Mouse (Mus musculus): ENCODE measurements around the gene Mpped1.

Gene Mpped1

DNA sequence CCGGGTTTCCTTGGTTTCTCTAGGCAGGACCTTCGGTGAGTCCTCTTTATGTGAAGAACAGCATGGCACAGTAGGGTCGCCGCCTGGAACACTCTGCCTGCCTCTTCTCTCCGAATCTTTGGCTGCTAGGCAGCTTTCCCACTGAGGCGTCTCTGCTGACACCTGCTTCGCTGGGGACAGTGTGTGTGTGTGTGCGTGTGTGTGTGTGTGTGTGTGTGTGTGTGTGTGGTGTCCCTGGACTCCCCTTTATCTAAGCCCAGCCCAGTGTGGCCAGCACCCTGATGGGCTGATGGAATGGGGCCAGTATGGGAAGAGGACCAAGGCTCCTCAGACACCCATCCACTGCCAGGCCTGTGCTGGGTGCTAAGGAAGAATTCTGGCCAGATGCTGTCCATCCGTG is 9.8 kb downstream of the Mpped1 start:
- DNase-seq (ENCODE audit: low spot score in 2 of 2): no peak

- no peak for DNase-seq (ENCODE audit: low spot score in 2 of 2)
These were observed 17.7 kb downstream of the Mpped1 start for GRCm38 (mm10) chr15:83796924-83797323.

DNA sequence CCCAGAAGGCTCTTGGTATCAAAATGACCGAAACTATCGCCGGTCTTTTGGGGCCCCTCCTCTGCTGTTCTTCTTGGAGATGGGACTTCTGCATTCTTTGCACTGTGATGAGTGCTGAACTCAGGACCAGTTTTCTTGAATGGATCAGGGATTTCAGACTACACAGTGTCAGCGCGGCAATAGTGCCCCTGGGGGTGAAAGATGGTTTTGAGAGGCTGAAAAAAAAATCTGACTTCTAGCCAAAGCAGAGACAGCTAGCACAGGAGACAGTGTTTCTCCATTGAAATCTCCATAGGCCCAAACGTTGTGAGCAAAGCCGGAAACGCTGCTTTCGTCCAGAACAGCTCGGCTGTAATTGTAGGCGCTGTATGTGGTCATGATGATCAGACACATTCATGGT is 19.7 kb downstream of the Mpped1 start:
- no peak for DNase-seq (ENCODE audit: low spot score in 2 of 2)

- DNase-seq (ENCODE audit: low spot score in 2 of 2): no peak
These were observed 21.7 kb downstream of the Mpped1 start for GRCm38 (mm10) chr15:83801011-83801410.

DNA sequence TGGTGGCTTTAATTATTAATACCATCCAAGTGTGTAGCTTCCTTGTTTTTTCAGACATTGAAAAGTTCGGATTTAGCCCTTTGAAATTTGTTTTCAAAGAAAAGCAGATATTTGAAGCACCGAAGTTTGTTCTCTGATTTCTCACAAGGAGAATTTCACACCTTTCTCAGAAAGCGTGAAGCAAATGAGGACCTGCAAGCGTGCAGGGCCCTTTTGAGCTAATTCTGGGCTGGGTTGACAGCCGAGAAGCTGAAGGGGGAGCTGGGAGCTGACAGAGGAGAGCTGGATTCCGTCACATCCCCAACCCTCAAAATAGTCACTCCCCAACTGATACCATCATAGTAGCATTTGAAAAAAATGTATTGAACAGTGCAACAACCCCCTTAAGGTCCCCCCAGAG is 34.8 kb downstream of the Mpped1 start:
- no peak for DNase-seq (ENCODE audit: low spot score in 2 of 2)

DNA sequence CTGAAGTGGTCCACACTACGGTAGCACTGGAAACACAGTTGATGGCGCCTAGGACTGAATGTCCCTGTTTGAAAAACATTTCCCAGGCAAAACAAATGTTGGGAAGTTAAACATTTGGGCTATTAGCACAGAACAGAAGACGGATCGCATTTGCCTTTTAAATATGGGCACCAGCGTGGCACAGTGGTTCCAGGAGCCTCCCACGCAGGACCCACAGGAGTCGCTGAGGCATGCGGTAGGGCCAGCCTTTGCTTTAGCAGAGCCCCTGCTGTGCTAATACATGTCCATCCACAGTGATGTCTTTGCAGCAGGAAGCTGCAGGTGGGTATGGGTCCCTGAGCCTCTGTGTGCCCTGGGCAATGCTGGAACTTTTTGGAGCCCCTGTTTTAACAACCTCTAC is 48.7 kb downstream of the Mpped1 start:
- no peak for DNase-seq (ENCODE audit: low spot score in 2 of 2)

- DNase-seq (ENCODE audit: low spot score in 2 of 2): no peak
These were observed 50.0 kb downstream of the Mpped1 start for GRCm38 (mm10) chr15:83829226-83829625.

GRCm38 (mm10) chr15:83832265-83832664 is 53.0 kb downstream of the Mpped1 start:
- DNase-seq (ENCODE audit: low spot score in 2 of 2): no peak

DNA sequence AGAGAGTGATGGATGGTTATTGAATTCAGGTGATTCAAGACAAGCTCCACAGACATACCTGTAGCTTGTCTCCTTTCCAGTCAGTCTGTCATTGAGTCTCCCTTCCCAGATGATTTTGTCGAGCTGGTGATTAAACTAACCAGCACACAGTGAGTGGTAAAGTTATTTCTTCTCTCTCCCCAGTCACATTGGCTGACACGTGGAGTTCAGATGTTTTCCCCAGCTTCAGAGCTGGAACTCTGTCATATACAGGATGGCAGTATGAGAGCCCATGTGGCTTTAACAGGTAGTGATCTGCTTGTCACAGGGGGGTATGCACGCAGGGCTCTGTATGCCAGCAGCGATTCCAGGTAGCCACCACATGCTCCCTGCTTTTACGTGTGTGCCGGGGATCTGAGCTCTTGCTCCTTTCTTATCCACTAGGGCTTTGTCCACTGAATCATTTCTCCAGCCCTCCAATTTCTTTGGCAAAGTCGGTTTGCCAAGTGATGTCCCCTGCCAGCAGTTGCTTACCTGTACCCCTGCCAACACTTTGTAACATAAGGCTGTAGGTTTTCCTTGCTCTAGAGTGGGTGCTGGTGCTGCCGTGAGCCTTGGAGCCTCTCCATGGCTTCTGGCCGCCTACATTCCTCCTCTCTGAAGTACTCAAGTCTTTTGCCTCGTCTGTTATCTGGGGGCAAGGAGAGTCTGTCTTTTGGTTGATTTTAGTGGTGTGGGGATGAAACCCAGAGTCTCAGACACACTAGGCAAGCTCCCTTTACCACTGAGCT is 61.9 kb downstream of the Mpped1 start:
- no peak for DNase-seq (ENCODE audit: low spot score in 2 of 2)

DNA sequence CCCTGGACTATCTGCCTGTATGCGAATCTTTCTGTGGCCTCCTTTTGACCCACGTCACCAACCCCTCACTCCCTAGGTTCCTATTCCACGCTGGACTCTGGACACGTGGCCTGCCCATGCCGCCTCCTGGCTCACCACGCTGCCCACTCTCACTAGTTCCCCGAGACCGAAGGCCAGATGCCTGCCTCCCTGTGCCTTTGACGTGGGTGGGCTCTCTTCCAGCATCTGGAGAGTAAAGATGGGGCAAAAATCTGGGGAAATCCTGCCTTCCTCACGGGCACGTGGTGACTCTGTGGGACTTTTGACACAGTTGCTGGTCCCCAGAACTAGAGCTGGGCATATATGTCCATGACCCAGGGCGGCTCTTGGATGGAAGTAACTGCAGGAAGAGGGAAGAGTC is 63.2 kb downstream of the Mpped1 start:
- DNase-seq (ENCODE audit: low spot score in 2 of 2): no peak

GRCm38 (mm10) chr15:83842915-83843789 is 63.9 kb downstream of the Mpped1 start:
- DNase-seq (ENCODE audit: low spot score in 2 of 2): no peak

DNA sequence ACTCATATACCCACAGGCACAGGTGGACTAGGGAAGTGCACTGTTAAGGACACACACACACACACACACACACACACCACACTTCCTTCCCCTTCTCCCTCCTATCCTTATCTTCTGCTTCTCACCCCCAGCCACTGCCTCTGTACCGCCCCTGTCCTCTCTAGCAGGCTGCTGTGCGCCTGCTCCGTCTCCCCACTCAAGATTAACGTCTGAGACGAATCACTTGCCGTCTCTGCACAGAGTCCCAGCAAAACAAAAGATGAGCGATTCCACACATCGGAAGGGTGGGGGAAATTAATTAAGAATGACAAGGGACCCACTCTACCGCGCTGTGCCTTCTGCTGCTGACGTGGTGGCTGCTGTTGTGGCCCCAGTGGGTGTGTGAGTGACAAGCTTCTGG is 66.5 kb downstream of the Mpped1 start:
- no peak for DNase-seq (ENCODE audit: low spot score in 2 of 2)

DNA sequence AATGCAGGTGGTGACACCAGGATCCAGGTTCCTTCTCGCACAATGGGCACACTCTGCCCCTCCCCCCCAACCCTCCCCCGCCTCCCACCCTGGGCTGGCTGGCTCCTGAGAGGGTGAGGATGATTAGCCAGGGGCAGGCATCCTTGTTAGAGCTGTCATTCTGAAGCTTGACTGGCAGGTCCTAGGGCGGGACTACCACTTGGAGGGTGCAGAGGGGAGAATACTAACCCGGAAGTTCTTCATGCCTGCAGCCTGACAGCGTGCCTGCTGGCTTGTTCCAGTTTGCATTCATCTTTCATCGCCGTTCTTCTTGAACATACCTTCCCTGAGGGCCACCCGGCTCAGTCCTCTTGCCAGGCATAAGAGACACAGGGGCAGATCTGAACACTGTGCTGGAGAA is 67.3 kb downstream of the Mpped1 start:
- DNase-seq (ENCODE audit: low spot score in 2 of 2): no peak

GRCm38 (mm10) chr15:83847512-83847911 is 68.2 kb downstream of the Mpped1 start:
- DNase-seq (ENCODE audit: low spot score in 2 of 2): peak in 1 of 2 experiments; percentile 57

DNA sequence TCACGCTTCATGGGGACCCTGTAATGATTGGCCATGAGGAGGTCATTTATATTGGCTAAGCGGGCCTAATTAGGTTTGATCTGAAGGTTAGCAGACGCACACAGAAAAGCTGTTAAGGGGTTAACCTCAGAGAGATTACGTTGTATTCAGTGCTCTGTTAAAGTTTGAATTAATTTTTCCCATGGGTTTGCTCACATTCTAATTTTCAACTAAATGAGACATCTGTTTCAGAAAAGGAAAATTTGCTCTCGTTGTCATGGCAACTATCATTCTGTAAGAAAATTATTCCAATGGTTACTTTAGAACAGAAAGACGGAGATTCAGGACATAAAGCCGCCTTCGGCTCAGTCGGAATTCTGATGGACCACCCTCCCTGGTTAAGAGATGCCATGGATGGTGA is 68.9 kb downstream of the Mpped1 start:
- DNase-seq (ENCODE audit: low spot score in 2 of 2): no peak

DNA sequence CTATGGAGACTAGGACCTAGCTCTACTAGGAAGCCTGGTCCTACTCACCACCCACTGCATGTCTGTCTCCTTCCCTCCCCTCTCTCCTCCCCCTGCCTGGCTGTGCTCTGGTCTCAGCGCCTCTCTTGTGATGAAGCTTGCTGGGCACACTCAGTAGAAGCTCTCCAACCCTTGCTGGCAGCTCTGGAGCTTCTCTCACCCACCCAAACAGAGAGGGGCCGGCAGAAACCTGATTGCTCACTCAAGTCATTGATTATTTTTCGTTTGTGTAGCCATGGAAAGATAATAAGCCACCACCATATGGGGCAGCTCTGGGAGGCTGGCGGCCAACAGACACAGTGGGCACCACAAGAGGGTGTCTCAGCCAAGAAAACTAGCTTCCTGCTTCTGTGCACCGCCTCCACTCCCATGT is 74.1 kb downstream of the Mpped1 start:
- peak in 1 of 2 experiments; percentile 51 for DNase-seq (ENCODE audit: low spot score in 2 of 2)

DNA sequence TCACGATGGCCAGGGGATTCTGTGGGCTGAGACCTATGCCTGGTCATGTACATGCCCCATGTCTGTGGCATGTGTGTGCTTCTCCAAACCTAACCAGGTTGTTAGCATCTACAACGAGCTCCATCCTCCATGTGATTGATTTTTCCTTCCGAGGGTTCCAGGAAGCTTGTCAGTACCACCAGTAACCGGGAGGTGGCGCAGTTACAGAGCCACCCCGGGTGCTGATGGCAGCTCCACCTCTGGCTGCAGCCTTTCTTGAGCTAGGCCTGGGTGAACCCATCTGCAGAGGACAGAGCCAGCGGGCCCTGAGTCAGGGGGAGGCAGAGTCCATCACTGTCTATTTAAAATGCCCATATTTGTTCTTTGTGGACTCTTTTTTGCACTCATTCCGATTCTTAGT is 77.9 kb downstream of the Mpped1 start:
- peak; percentile 42 to 54 for DNase-seq (ENCODE audit: low spot score in 2 of 2)

DNA sequence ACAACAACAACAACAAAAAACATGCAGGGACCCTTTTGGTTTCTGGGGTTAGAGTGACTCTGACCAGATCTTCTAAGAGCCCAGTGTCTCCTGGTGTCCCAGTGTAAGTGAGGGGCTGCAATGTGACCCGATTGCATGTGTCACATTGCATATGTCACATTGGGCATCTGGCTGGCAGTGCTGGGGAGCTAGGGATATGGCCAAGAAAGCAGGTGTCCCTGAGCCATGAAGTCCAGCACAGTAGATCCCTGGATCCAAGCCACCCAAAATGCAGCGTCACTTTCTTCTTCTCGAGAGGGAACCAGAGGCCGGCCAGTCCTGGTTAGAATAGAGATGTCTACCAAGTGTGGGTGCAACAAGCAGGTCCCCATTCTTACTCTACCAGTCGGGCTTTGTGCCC is 86.4 kb downstream of the Mpped1 start:
- DNase-seq (ENCODE audit: low spot score in 2 of 2): no peak

- DNase-seq (ENCODE audit: low spot score in 2 of 2): no peak
These were observed 91.7 kb downstream of the Mpped1 start for GRCm38 (mm10) chr15:83870936-83871335.

GRCm38 (mm10) chr15:83877155-83877866 is 98.0 kb downstream of the Mpped1 start:
- DNase-seq (ENCODE audit: low spot score in 2 of 2): no peak

- no peak for DNase-seq (ENCODE audit: low spot score in 2 of 2)
These were observed 98.6 kb downstream of the Mpped1 start for GRCm38 (mm10) chr15:83877898-83878297.

DNA sequence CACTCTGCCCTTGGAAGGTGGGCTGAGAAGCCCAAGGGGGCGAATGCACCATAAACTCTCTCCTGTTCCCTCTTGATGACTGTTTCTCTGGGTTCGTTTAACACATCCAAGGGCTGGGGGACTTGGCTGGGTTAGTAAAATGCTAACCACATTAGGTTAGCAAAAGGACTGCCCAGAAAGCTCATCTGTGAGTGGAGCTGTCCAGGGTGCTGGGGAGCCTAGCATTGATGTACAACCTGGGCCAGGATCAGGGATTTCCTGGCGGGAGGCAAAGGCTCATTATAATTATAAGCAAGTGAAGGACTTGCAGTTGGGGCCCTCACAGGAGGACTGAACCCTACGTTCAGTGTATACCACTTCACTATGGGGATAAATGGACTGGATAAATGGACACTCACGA is 100.6 kb downstream of the Mpped1 start:
- no peak for DNase-seq (ENCODE audit: low spot score in 2 of 2)

Data from right cerebral cortex, postnatal 36 days (tissue).